Mouse (Mus musculus): Measurements from ENCODE around the gene Morn1. TPM values are rescaled to one million over a fixed set of nuclear protein-coding genes. Genes with fewer than 3 reads are reported as not detected.

The Morn1 gene
- polyA plus RNA-seq (2016; fragmentation: Nextera tagmentation; extraction: Ambion mirVana) = 4.3 and 5.4 TPM in 2 replicates

GRCm38 (mm10) chr4:155086108-155087024 lies at the start of gene Morn1, which contains the start of gene Rer1:
TSS of gene Morn1 (plus strand) at chr4:155086577.
TSS of gene Rer1 (minus strand) at chr4:155086382.
- H3K4me1 ChIP-seq = peaks cover 41% of the 10 kb centered on the region
- peaks cover 52% of the 10 kb centered on the region for H3K36me3 ChIP-seq (replicated peaks)
- H3K4me3 ChIP-seq = peak within 1 kb of the TSS; percentile 97
- H3K9me3 ChIP-seq = no peaks in the 10 kb centered on the region
- peak within 1 kb of the TSS; percentile 95 for H3K27ac ChIP-seq (replicated peaks)
- H3K27me3 ChIP-seq (replicated peaks; ENCODE audit: low read depth, poor library complexity, severe bottlenecking) = no peaks in the 10 kb centered on the region
- WGBS = under 1% methylated on average over 85 of the region's 85 CpGs
- peak; percentile 100 for DNase-seq (ENCODE audit: low spot score)

- Histone ChIP-seq H3K4me3 (no peak overlapping the region), H3K4me1 (peaks cover 30% of the 10 kb centered on the region), H3K9me3 (no peaks in the 10 kb centered on the region), H3K27me3 (replicated peaks; ENCODE audit: low read depth, poor library complexity, severe bottlenecking) (peaks cover 94% of the 10 kb centered on the region), H3K27ac (replicated peaks) (peak overlapping the region; percentile 44), H3K36me3 (replicated peaks) (no peaks in the 10 kb centered on the region)
- WGBS = 20% methylated on average over 9 of the region's 9 CpGs
- no peak for DNase-seq (ENCODE audit: low spot score)
Observed at GRCm38 (mm10) chr4:155040197-155040596, 46.2 kb upstream of the Morn1 start.

GRCm38 (mm10) chr4:155040696-155041095 lies 45.7 kb upstream of the Morn1 start:
- no peak for DNase-seq (ENCODE audit: low spot score)
- H3K4me3 ChIP-seq = no peak overlapping the region
- peaks cover 94% of the 10 kb centered on the region for H3K27me3 ChIP-seq (replicated peaks; ENCODE audit: low read depth, poor library complexity, severe bottlenecking)
- H3K36me3 ChIP-seq (replicated peaks) = no peaks in the 10 kb centered on the region
- H3K27ac ChIP-seq (replicated peaks) = peak overlapping the region; percentile 44
- WGBS = 63% methylated on average over 6 of the region's 6 CpGs
- peaks cover 30% of the 10 kb centered on the region for H3K4me1 ChIP-seq
- H3K9me3 ChIP-seq = no peaks in the 10 kb centered on the region

GRCm38 (mm10) chr4:155042606-155043288 lies 43.6 kb upstream of the Morn1 start:
- H3K27ac ChIP-seq (replicated peaks) = no peak overlapping the region
- DNase-seq (ENCODE audit: low spot score) = peak; percentile 23
- peaks cover 30% of the 10 kb centered on the region for H3K4me1 ChIP-seq
- H3K9me3 ChIP-seq = no peaks in the 10 kb centered on the region
- peak overlapping the region; percentile 58 for H3K4me3 ChIP-seq
- H3K27me3 ChIP-seq (replicated peaks; ENCODE audit: low read depth, poor library complexity, severe bottlenecking) = peaks cover 88% of the 10 kb centered on the region
- 2% methylated on average over 65 of the region's 65 CpGs for WGBS
- H3K36me3 ChIP-seq (replicated peaks) = no peaks in the 10 kb centered on the region

GRCm38 (mm10) chr4:155043289-155043625 lies 43.1 kb upstream of the Morn1 start:
- no peaks in the 10 kb centered on the region for H3K9me3 ChIP-seq
- H3K27ac ChIP-seq (replicated peaks) = no peak overlapping the region
- peak overlapping the region; percentile 58 for H3K4me3 ChIP-seq
- WGBS = 2% methylated on average over 25 of the region's 25 CpGs
- peaks cover 88% of the 10 kb centered on the region for H3K27me3 ChIP-seq (replicated peaks; ENCODE audit: low read depth, poor library complexity, severe bottlenecking)
- peaks cover 30% of the 10 kb centered on the region for H3K4me1 ChIP-seq
- peak; percentile 30 for DNase-seq (ENCODE audit: low spot score)
- no peaks in the 10 kb centered on the region for H3K36me3 ChIP-seq (replicated peaks)

- H3K4me3 ChIP-seq = no peak overlapping the region
- H3K36me3 ChIP-seq (replicated peaks) = no peaks in the 10 kb centered on the region
- H3K4me1 ChIP-seq = peaks cover 18% of the 10 kb centered on the region
- no peak overlapping the region for H3K27ac ChIP-seq (replicated peaks)
- DNase-seq (ENCODE audit: low spot score) = no peak
- H3K9me3 ChIP-seq = no peaks in the 10 kb centered on the region
- WGBS = 90% methylated on average over 14 of the region's 14 CpGs
- H3K27me3 ChIP-seq (replicated peaks; ENCODE audit: low read depth, poor library complexity, severe bottlenecking) = peaks cover 62% of the 10 kb centered on the region
Observed at GRCm38 (mm10) chr4:155046636-155047035, 39.7 kb upstream of the Morn1 start.

- H3K36me3 ChIP-seq (replicated peaks) = no peaks in the 10 kb centered on the region
- H3K27ac ChIP-seq (replicated peaks) = no peak overlapping the region
- DNase-seq (ENCODE audit: low spot score) = no peak
- peaks cover 27% of the 10 kb centered on the region for H3K27me3 ChIP-seq (replicated peaks; ENCODE audit: low read depth, poor library complexity, severe bottlenecking)
- H3K4me1 ChIP-seq = no peaks in the 10 kb centered on the region; the same call in 1 of the 2 replicates
- no peak overlapping the region for H3K4me3 ChIP-seq
- no peaks in the 10 kb centered on the region for H3K9me3 ChIP-seq
- WGBS = 84% methylated on average over 7 of the region's 7 CpGs
Observed at GRCm38 (mm10) chr4:155050116-155050515, 36.3 kb upstream of the Morn1 start.

- H3K9me3 ChIP-seq = no peaks in the 10 kb centered on the region
- WGBS = 66% methylated on average over 10 of the region's 10 CpGs
- peaks cover 31% of the 10 kb centered on the region for H3K4me1 ChIP-seq
- peak within 1 kb of the TSS; percentile 5; the same call in 1 of the 2 replicates for H3K4me3 ChIP-seq
- no peak for DNase-seq (ENCODE audit: low spot score)
- peaks cover 19% of the 10 kb centered on the region for H3K27me3 ChIP-seq (replicated peaks; ENCODE audit: low read depth, poor library complexity, severe bottlenecking)
- no peaks in the 10 kb centered on the region for H3K36me3 ChIP-seq (replicated peaks)
- peak within 1 kb of the TSS; percentile 54 for H3K27ac ChIP-seq (replicated peaks)
Observed at GRCm38 (mm10) chr4:155056724-155057123, 29.7 kb upstream of the Morn1 start, which contains the start of gene Plch2. TSS of gene Plch2 (minus strand) at chr4:155056784.

- whole genome bisulfite sequencing = 33% methylated on average over 10 of the region's 10 CpGs
- no peak for DNase-seq (ENCODE audit: low spot score)
- Histone ChIP-seq H3K36me3 (replicated peaks) (no peaks in the 10 kb centered on the region), H3K9me3 (no peaks in the 10 kb centered on the region), H3K4me3 (0 out of 2 replicates have a peak overlapping the region, but pooled peaks have one; percentile 5), H3K27ac (replicated peaks) (peak overlapping the region; percentile 54; the same call in 1 of the 2 replicates), H3K27me3 (replicated peaks; ENCODE audit: low read depth, poor library complexity, severe bottlenecking) (peaks cover 19% of the 10 kb centered on the region), H3K4me1 (peaks cover 40% of the 10 kb centered on the region)
Observed at GRCm38 (mm10) chr4:155058325-155058724, 28.1 kb upstream of the Morn1 start.

- peak overlapping the region; percentile 74 for H3K27ac ChIP-seq (replicated peaks)
- no peaks in the 10 kb centered on the region for H3K9me3 ChIP-seq
- H3K4me1 ChIP-seq = peaks cover 50% of the 10 kb centered on the region
- H3K4me3 ChIP-seq = no peak overlapping the region
- DNase-seq (ENCODE audit: low spot score) = peak; percentile 60
- H3K27me3 ChIP-seq (replicated peaks; ENCODE audit: low read depth, poor library complexity, severe bottlenecking) = no peaks in the 10 kb centered on the region
- WGBS = 33% methylated on average over 3 of the region's 3 CpGs
- peaks cover 11% of the 10 kb centered on the region for H3K36me3 ChIP-seq (replicated peaks)
Observed at GRCm38 (mm10) chr4:155063895-155064294, 22.5 kb upstream of the Morn1 start.

GRCm38 (mm10) chr4:155064474-155064873 lies 21.9 kb upstream of the Morn1 start:
- Histone ChIP-seq H3K9me3 (no peaks in the 10 kb centered on the region), H3K27ac (replicated peaks) (peak overlapping the region; percentile 74), H3K4me3 (no peak overlapping the region), H3K4me1 (peaks cover 50% of the 10 kb centered on the region), H3K36me3 (replicated peaks) (peaks cover 17% of the 10 kb centered on the region), H3K27me3 (replicated peaks; ENCODE audit: low read depth, poor library complexity, severe bottlenecking) (no peaks in the 10 kb centered on the region)
- no peak for DNase-seq (ENCODE audit: low spot score)
- WGBS = 49% methylated on average over 2 of the region's 2 CpGs

GRCm38 (mm10) chr4:155065970-155066833 lies 20.2 kb upstream of the Morn1 start:
- Histone ChIP-seq H3K9me3 (no peaks in the 10 kb centered on the region), H3K4me3 (peak overlapping the region; percentile 82), H3K4me1 (peaks cover 48% of the 10 kb centered on the region), H3K36me3 (replicated peaks) (peaks cover 35% of the 10 kb centered on the region), H3K27ac (replicated peaks) (peak overlapping the region; percentile 87), H3K27me3 (replicated peaks; ENCODE audit: low read depth, poor library complexity, severe bottlenecking) (no peaks in the 10 kb centered on the region)
- DNase-seq (ENCODE audit: low spot score) = peak; percentile 91
- WGBS = 4% methylated on average over 15 of the region's 15 CpGs

All from embryonic facial prominence, embryonic 10.5 days (tissue).